Mouse (Mus musculus): ENCODE results near the gene Olfr543. TPM values are rescaled to one million over a fixed set of nuclear protein-coding genes. Genes with fewer than 3 reads are reported as not detected.

Olfr543 gene
- total RNA-seq, 2 experiments from 2014 or later, result not detected

GRCm38 (mm10) chr7:102477377-102477776 lies 4.1 kb downstream of the Olfr543 start:
- DNase-seq (ENCODE audit: low spot score in 2 of 2), result no peak

- no peak for DNase-seq (ENCODE audit: low spot score in 2 of 2)
Observed at GRCm38 (mm10) chr7:102476601-102477000, 4.9 kb downstream of the Olfr543 start.

GRCm38 (mm10) chr7:102472675-102473074 lies 8.8 kb downstream of the Olfr543 start:
- no peak for DNase-seq (ENCODE audit: low spot score in 2 of 2)

GRCm38 (mm10) chr7:102467566-102467965 lies 13.9 kb downstream of the Olfr543 start:
- DNase-seq (ENCODE audit: low spot score in 2 of 2), result no peak

- DNase-seq (ENCODE audit: low spot score in 2 of 2), result no peak
Observed at GRCm38 (mm10) chr7:102458618-102459380, 22.7 kb downstream of the Olfr543 start.

- no peak for DNase-seq (ENCODE audit: low spot score in 2 of 2)
Observed at GRCm38 (mm10) chr7:102446438-102446837, 35.0 kb downstream of the Olfr543 start.

- no peak for DNase-seq (ENCODE audit: low spot score in 2 of 2)
Observed at GRCm38 (mm10) chr7:102444301-102444700, 37.2 kb downstream of the Olfr543 start.

- DNase-seq (ENCODE audit: low spot score in 2 of 2), result no peak
Observed at GRCm38 (mm10) chr7:102442432-102442831, 39.0 kb downstream of the Olfr543 start.

- peak; percentile 93 to 95 for DNase-seq (ENCODE audit: low spot score in 2 of 2)
Observed at GRCm38 (mm10) chr7:102441657-102442391, 39.7 kb downstream of the Olfr543 start, which contains the start of gene Rrm1. TSS of gene Rrm1 (plus strand) at chr7:102441695.

GRCm38 (mm10) chr7:102440822-102441656 lies 40.4 kb downstream of the Olfr543 start:
- DNase-seq (ENCODE audit: low spot score in 2 of 2), result no peak

GRCm38 (mm10) chr7:102434344-102434743 lies 47.1 kb downstream of the Olfr543 start:
- no peak for DNase-seq (ENCODE audit: low spot score in 2 of 2)

Other genes starting within 250 kb of the Olfr543 start
- gene Rhog, start 225.6 kb downstream of the Olfr543 start, total RNA-seq (2021), result 10 to 100 TPM; 15.8 to 16.3 TPM
- gene Stim1, start 213.9 kb downstream of the Olfr543 start, total RNA-seq (2021), result 10 to 100 TPM; 56.7 to 66.1 TPM
- gene Rrm1, start 40.0 kb downstream of the Olfr543 start, total RNA-seq (2021), result 10 to 100 TPM; 15.6 to 18.8 TPM
- not detected for gene Olfr544, start 6.6 kb upstream of the Olfr543 start, total RNA-seq (2021)
- gene Olfr545, start 17.9 kb upstream of the Olfr543 start, total RNA-seq (2021), result not detected
- not detected for gene Olfr547, start 53.1 kb upstream of the Olfr543 start, total RNA-seq (2021)
- not detected for gene Olfr548-ps1, start 59.2 kb upstream of the Olfr543 start, total RNA-seq (2021)
- gene Olfr549, start 68.2 kb upstream of the Olfr543 start, total RNA-seq (2021), result not detected
- 1 to 10 TPM; 2.4 to 3.2 TPM for gene Trim21, start 83.8 kb upstream of the Olfr543 start, total RNA-seq (2021)
- 1 to 10 TPM in 1 of 2 experiments, under 1 TPM in 1; 0.94 to 2.7 TPM for gene Olfr550, start 89.8 kb upstream of the Olfr543 start, total RNA-seq (2021)
- not detected for gene Olfr551, start 110.2 kb upstream of the Olfr543 start, total RNA-seq (2021)
- gene Olfr552, start 116.1 kb upstream of the Olfr543 start, total RNA-seq (2021), result under 1 TPM; 0.13 to 0.18 TPM
- gene Olfr553, start 136.5 kb upstream of the Olfr543 start, total RNA-seq (2021), result not detected
- gene Olfr554, start 156.8 kb upstream of the Olfr543 start, total RNA-seq (2021), result not detected
- gene Olfr555, start 177.1 kb upstream of the Olfr543 start, total RNA-seq (2021), result not detected
- gene Olfr556, start 183.2 kb upstream of the Olfr543 start, total RNA-seq (2021), result not detected
- 1 to 10 TPM; 6.2 to 7.5 TPM for gene Trim68, start 205.6 kb upstream of the Olfr543 start, total RNA-seq (2021)
- gene Olfr557, start 214.2 kb upstream of the Olfr543 start, total RNA-seq (2021), result not detected
- gene Olfr558, start 220.5 kb upstream of the Olfr543 start, total RNA-seq (2021), result under 1 TPM; 0.34 to 0.49 TPM
- gene Olfr33, start 237.4 kb upstream of the Olfr543 start, total RNA-seq (2021), result not detected
- not detected for gene Olfr559, start 245.8 kb upstream of the Olfr543 start, total RNA-seq (2021)